Mouse (Mus musculus) CD4-positive helper T cell, adult 2 months (primary cell): ENCODE measurements at regions not wholly inside any gene's neighbourhood (a gene's known extent, or its start where the extent isn't known, plus 50 kb on each side); places are given as distances from the start of the nearest gene placed in this dataset.
"Not testable (repeated sequence)": the region's sequence is repeated elsewhere in the genome, so short reads cannot be mapped to it uniquely, and the experiment has no call there.

Source experiments
- DNase-seq: peaks from one replicate; pipeline ENCODE4 v3.0.0-alpha.2; 2012; ENCODE audit warnings: low read depth, missing footprints, low spot score

- DNase-seq = not testable (repeated sequence)
Measured at GRCm38 (mm10) chr3:8005684-8006083, 1385.4 kb upstream of the 1700008P02Rik start.

- DNase-seq = no peak
Measured at GRCm38 (mm10) chr3:8004271-8004670, 1384.0 kb upstream of the 1700008P02Rik start.

GRCm38 (mm10) chr3:8001027-8001426 is 1380.8 kb upstream of the 1700008P02Rik start:
- DNase-seq = no peak

GRCm38 (mm10) chr3:7992322-7992721 is 1372.1 kb upstream of the 1700008P02Rik start:
- DNase-seq = no peak

GRCm38 (mm10) chr3:7973287-7973686 is 1353.0 kb upstream of the 1700008P02Rik start:
- DNase-seq = no peak

- no peak for DNase-seq
Measured at GRCm38 (mm10) chr3:7953911-7954310, 1333.7 kb upstream of the 1700008P02Rik start.

GRCm38 (mm10) chr3:7943646-7944381 is 1323.6 kb upstream of the 1700008P02Rik start:
- DNase-seq = no peak
